Mouse (Mus musculus): ENCODE results near the gene Hhipl1. TPM values are rescaled to one million over a fixed set of nuclear protein-coding genes. Genes with fewer than 3 reads are reported as not detected.

The Hhipl1 gene
- polyA plus RNA-seq, 1 experiment from 2014 or later = 2.3 TPM

DNA sequence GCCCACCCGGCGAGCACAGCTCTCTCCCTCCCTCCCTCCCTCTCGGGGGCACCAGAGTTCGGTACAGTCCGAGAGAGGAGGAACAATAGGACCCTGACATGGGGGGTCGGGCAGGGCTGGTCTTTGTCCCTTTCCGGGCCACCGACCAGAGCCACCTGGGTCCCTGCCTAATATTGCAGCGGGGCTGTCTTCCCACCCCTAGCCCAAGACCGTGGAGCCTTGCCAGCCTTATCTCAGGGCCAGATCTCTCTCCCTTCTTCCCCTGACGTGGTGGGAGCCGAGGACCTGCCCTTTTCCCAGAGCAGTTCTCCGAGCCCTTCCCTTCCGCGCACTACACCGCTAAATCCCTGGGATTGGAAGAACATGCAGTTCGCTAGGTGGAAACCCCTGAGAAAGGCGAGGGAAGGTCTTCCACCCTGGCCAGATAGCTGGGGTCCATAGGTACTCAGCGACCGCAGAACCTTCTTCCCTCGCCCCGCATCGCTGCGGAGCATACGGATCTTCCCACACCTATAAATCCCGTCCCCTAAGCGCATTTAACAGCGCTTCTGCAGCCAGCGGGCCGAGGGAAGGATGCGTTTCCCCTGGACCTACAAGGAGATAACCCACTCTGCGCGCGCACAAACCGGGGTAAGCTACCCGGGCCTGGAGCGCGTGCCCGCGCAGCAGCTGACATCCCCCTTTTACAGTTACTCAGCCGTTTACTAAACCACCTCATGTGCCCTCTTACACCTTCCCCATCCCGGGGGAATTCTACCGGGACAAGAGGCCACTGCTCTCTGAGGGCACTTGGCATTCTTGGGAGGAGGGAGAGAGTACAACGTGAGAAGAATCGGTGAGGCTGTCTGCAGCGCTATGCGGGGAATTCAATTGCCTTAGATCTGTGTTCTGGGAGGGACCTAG, 29.9 kb upstream of the Hhipl1 start:
- H3K4me1 ChIP-seq (replicated peaks; ENCODE audit: control insufficient read depth, insufficient read depth, low read length) = peaks cover 56% of the 10 kb centered on the region
- peak overlapping the region; percentile 85 for H3K27ac ChIP-seq (ENCODE audit: low read length)
- H3K27me3 ChIP-seq (replicated peaks; ENCODE audit: control insufficient read depth, insufficient read depth, low read length) = no peaks in the 10 kb centered on the region
- WGBS = under 1% methylated on average over 45 of the region's 47 CpGs
- H3K4me3 ChIP-seq (replicated peaks; ENCODE audit: low read length) = peak overlapping the region; percentile 73
- ATAC-seq = no peak
- H3K9ac ChIP-seq (replicated peaks; ENCODE audit: low read depth, low read length) = peak overlapping the region; percentile 76
- H3K9me3 ChIP-seq (ENCODE audit: control insufficient read depth, low read length) = no peaks in the 10 kb centered on the region
- H3K36me3 ChIP-seq (ENCODE audit: control insufficient read depth, insufficient read depth) = no peaks in the 10 kb centered on the region
- peak overlapping the region; percentile 68 for H3K4me2 ChIP-seq (ENCODE audit: low read length)

DNA sequence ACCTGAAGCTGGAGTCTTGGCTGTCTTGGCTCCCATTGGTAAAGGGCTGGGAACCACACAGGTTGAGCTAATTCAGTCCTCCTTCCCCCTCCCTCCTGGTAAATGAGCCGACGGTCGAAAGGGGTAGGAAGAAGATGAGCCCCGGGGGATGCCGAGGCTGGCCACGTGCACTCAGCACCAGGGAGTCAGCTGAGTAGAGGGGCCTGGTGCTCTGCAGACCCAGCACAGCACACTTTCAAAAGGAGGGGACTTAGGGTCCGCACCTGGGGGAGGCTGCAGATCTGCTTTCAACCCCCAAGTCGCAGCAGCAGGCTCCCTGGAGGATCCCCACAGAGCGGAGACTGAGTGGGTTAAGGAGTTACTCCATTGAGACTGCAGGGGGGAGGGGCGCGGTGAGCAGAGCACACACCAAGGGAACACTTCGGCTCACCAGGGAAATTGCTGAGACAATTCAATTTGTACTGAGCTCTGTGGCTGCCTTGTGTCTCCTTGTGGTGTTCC, 28.7 kb upstream of the Hhipl1 start:
- no peaks in the 10 kb centered on the region for H3K9me3 ChIP-seq (ENCODE audit: control insufficient read depth, low read length)
- peak overlapping the region; percentile 73 for H3K4me3 ChIP-seq (replicated peaks; ENCODE audit: low read length)
- no peak overlapping the region for H3K27ac ChIP-seq (ENCODE audit: low read length)
- H3K9ac ChIP-seq (replicated peaks; ENCODE audit: low read depth, low read length) = peak overlapping the region; percentile 1; the same call in 1 of the 2 replicates
- H3K27me3 ChIP-seq (replicated peaks; ENCODE audit: control insufficient read depth, insufficient read depth, low read length) = no peaks in the 10 kb centered on the region
- peak overlapping the region; percentile 68 for H3K4me2 ChIP-seq (ENCODE audit: low read length)
- H3K4me1 ChIP-seq (replicated peaks; ENCODE audit: control insufficient read depth, insufficient read depth, low read length) = peaks cover 43% of the 10 kb centered on the region
- no peak for ATAC-seq
- H3K36me3 ChIP-seq (ENCODE audit: control insufficient read depth, insufficient read depth) = no peaks in the 10 kb centered on the region
- WGBS = 1% methylated on average over 12 of the region's 12 CpGs

DNA sequence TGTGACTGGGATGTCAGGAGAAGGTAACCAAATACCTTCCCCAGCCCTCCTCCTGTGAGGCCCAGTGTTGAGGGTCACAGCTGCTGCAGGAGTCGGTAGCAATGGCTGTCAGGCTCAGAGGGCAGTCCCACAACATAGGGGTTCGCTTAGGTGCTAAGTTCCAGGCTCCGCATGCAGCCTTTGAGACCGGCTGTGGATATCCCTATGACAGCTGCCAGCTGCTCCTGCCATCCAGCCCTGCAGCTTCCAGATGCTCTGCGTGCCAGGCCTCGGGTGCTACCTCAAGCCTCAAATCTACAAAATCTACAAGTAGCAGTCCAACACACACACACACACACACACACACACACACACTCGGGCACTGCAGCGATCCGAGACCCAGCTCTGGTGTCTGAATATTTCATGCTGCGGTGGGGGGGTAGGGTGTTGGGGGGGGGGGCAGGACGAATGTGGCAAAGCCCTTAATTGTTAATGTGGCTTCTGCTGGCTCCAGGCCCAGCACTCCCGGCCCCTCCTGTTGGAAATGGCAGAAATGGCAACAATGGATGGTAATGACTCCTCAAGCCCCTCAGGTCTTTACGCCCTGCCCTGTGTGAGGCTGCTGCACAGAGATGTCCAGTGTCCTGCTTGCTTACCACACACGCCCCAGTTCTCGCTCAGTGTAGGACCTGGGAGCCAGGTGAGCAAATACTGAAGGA, 27.7 kb upstream of the Hhipl1 start:
- 19% methylated on average over 15 of the region's 15 CpGs for WGBS
- no peak for ATAC-seq
- H3K4me3 ChIP-seq (replicated peaks; ENCODE audit: low read length) = no peak overlapping the region
- H3K9me3 ChIP-seq (ENCODE audit: control insufficient read depth, low read length) = no peaks in the 10 kb centered on the region
- 0 out of 2 replicates have a peak overlapping the region, but pooled peaks have one; percentile 33 for H3K9ac ChIP-seq (replicated peaks; ENCODE audit: low read depth, low read length)
- peaks cover 34% of the 10 kb centered on the region for H3K4me1 ChIP-seq (replicated peaks; ENCODE audit: control insufficient read depth, insufficient read depth, low read length)
- no peak overlapping the region for H3K4me2 ChIP-seq (ENCODE audit: low read length)
- H3K27ac ChIP-seq (ENCODE audit: low read length) = no peak overlapping the region; the same call in 1 of the 2 replicates
- H3K36me3 ChIP-seq (ENCODE audit: control insufficient read depth, insufficient read depth) = no peaks in the 10 kb centered on the region
- no peaks in the 10 kb centered on the region for H3K27me3 ChIP-seq (replicated peaks; ENCODE audit: control insufficient read depth, insufficient read depth, low read length)

GRCm38 (mm10) chr12:108284455-108285224, 21.4 kb upstream of the Hhipl1 start:
- 34% methylated on average over 14 of the region's 14 CpGs for WGBS
- ATAC-seq = no peak
- no peaks in the 10 kb centered on the region for H3K27me3 ChIP-seq (replicated peaks; ENCODE audit: control insufficient read depth, insufficient read depth, low read length)
- no peak overlapping the region for H3K4me2 ChIP-seq (ENCODE audit: low read length)
- no peak overlapping the region for H3K27ac ChIP-seq (ENCODE audit: low read length)
- no peak overlapping the region for H3K9ac ChIP-seq (replicated peaks; ENCODE audit: low read depth, low read length)
- peaks cover 12% of the 10 kb centered on the region for H3K4me1 ChIP-seq (replicated peaks; ENCODE audit: control insufficient read depth, insufficient read depth, low read length)
- no peaks in the 10 kb centered on the region for H3K9me3 ChIP-seq (ENCODE audit: control insufficient read depth, low read length)
- H3K4me3 ChIP-seq (replicated peaks; ENCODE audit: low read length) = no peak overlapping the region
- H3K36me3 ChIP-seq (ENCODE audit: control insufficient read depth, insufficient read depth) = no peaks in the 10 kb centered on the region

DNA sequence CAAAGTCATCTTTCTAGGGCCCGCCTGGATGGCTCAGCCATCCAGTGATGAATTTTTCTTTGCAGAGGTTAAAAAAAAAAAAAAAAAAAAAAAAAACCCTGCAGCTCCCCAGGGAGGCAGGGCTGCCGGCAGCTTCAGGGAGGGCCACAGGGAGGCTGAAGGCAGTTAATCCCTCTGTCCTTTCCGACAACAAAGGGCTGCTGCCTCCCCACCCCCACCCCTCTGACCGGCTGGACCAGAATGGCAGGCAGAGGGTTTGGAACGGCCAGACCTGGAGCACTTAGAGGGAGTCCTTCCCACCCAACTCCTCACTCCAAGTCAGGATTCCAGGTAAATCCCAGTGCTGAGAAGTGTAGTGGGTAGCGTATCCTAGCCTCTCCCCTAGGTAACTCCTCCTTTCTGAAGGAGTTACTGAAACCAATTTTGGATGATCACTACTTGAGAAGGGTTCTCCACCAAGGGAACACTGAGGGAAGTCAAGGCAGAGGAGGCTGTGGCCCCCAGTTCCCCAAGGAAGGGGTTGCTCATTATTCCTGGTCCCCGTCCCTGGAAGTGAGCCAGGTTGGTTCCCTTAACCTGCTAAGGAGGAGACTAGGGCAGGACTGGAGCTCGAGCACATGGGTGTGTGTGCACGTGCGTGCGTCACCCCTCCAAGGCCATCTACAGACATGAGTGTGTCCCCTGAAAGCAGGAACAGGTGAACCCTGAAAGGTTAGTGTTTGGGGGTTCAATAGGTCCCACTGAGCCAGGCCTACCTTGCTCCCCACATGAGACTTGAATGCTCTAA, 20.7 kb upstream of the Hhipl1 start:
- H3K4me1 ChIP-seq (replicated peaks; ENCODE audit: control insufficient read depth, insufficient read depth, low read length) = peaks cover 12% of the 10 kb centered on the region
- H3K36me3 ChIP-seq (ENCODE audit: control insufficient read depth, insufficient read depth) = no peaks in the 10 kb centered on the region
- no peak overlapping the region for H3K4me3 ChIP-seq (replicated peaks; ENCODE audit: low read length)
- H3K9ac ChIP-seq (replicated peaks; ENCODE audit: low read depth, low read length) = no peak overlapping the region
- H3K27me3 ChIP-seq (replicated peaks; ENCODE audit: control insufficient read depth, insufficient read depth, low read length) = no peaks in the 10 kb centered on the region
- H3K4me2 ChIP-seq (ENCODE audit: low read length) = no peak overlapping the region
- 23% methylated on average over 11 of the region's 11 CpGs for WGBS
- ATAC-seq = no peak
- H3K9me3 ChIP-seq (ENCODE audit: control insufficient read depth, low read length) = no peaks in the 10 kb centered on the region
- no peak overlapping the region for H3K27ac ChIP-seq (ENCODE audit: low read length)

DNA sequence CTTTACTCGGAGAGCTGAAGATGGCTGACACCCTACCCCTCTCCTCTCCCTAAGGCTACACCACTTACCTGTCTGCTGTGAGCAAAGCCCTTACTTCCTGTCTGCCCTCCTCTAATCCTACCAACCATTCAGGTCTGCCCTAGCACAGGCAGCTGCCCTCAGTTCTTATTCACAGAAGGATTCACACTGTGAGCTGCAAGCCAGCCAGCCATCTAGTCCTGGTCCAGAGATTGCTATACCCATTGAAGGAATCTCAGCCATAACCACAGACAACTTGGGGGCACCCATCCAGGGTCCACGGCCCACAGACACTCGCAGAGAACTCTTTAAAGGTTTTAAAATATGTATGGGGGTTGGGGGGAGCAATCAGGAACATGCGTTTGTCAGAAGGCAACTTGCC, 19.7 kb upstream of the Hhipl1 start:
- Histone ChIP-seq H3K4me2 (ENCODE audit: low read length) (no peak overlapping the region), H3K4me3 (replicated peaks; ENCODE audit: low read length) (no peak overlapping the region), H3K27ac (ENCODE audit: low read length) (no peak overlapping the region), H3K4me1 (replicated peaks; ENCODE audit: control insufficient read depth, insufficient read depth, low read length) (peaks cover 12% of the 10 kb centered on the region), H3K27me3 (replicated peaks; ENCODE audit: control insufficient read depth, insufficient read depth, low read length) (no peaks in the 10 kb centered on the region), H3K9ac (replicated peaks; ENCODE audit: low read depth, low read length) (no peak overlapping the region), H3K9me3 (ENCODE audit: control insufficient read depth, low read length) (no peaks in the 10 kb centered on the region), H3K36me3 (ENCODE audit: control insufficient read depth, insufficient read depth) (no peaks in the 10 kb centered on the region)
- no peak for ATAC-seq
- WGBS = 80% methylated on average over 4 of the region's 4 CpGs

GRCm38 (mm10) chr12:108287011-108287410, 19.1 kb upstream of the Hhipl1 start:
- Histone ChIP-seq H3K9me3 (ENCODE audit: control insufficient read depth, low read length) (no peaks in the 10 kb centered on the region), H3K4me1 (replicated peaks; ENCODE audit: control insufficient read depth, insufficient read depth, low read length) (peaks cover 12% of the 10 kb centered on the region), H3K27ac (ENCODE audit: low read length) (no peak overlapping the region), H3K27me3 (replicated peaks; ENCODE audit: control insufficient read depth, insufficient read depth, low read length) (no peaks in the 10 kb centered on the region), H3K36me3 (ENCODE audit: control insufficient read depth, insufficient read depth) (no peaks in the 10 kb centered on the region), H3K9ac (replicated peaks; ENCODE audit: low read depth, low read length) (no peak overlapping the region), H3K4me2 (ENCODE audit: low read length) (no peak overlapping the region), H3K4me3 (replicated peaks; ENCODE audit: low read length) (no peak overlapping the region)
- ATAC-seq = no peak
- WGBS = 93% methylated on average over 8 of the region's 8 CpGs

GRCm38 (mm10) chr12:108288127-108288880, 17.8 kb upstream of the Hhipl1 start:
- Histone ChIP-seq H3K27ac (ENCODE audit: low read length) (no peak overlapping the region), H3K9ac (replicated peaks; ENCODE audit: low read depth, low read length) (no peak overlapping the region)
- no peak for ATAC-seq

More at GRCm38 (mm10) chr12:108288127-108288880, 17.8 kb upstream of the Hhipl1 start:
- H3K4me1 ChIP-seq (replicated peaks; ENCODE audit: control insufficient read depth, insufficient read depth, low read length) = peaks cover 22% of the 10 kb centered on the region
- no peaks in the 10 kb centered on the region for H3K36me3 ChIP-seq (ENCODE audit: control insufficient read depth, insufficient read depth)
- WGBS = 56% methylated on average over 19 of the region's 19 CpGs
- H3K4me2 ChIP-seq (ENCODE audit: low read length) = no peak overlapping the region
- no peaks in the 10 kb centered on the region for H3K27me3 ChIP-seq (replicated peaks; ENCODE audit: control insufficient read depth, insufficient read depth, low read length)
- no peak overlapping the region for H3K4me3 ChIP-seq (replicated peaks; ENCODE audit: low read length)
- H3K9me3 ChIP-seq (ENCODE audit: control insufficient read depth, low read length) = no peaks in the 10 kb centered on the region

All from forebrain, embryonic 16.5 days (tissue).